Mouse (Mus musculus): ENCODE measurements at regions not wholly inside any gene's neighbourhood (a gene's known extent, or its start where the extent isn't known, plus 50 kb on each side); places are given as distances from the start of the nearest gene placed in this dataset.
"Not testable (repeated sequence)": the region's sequence is repeated elsewhere in the genome, so short reads cannot be mapped to it uniquely, and the experiment has no call there.

GRCm38 (mm10) chr11:31551614-31552271, 119.9 kb downstream of the Bod1 start:
- no peaks in the 10 kb centered on the region for H3K36me3 ChIP-seq (ENCODE audit: control insufficient read depth, insufficient read depth)
- H3K27me3 ChIP-seq (ENCODE audit: control insufficient read depth, insufficient read depth, insufficient read length) = no peaks in the 10 kb centered on the region

GRCm38 (mm10) chr11:31550747-31551613, 120.7 kb downstream of the Bod1 start:
- Histone ChIP-seq H3K4me3 (no peak overlapping the region), H3K79me2 (ENCODE audit: control insufficient read depth, insufficient read depth) (no peaks in the 10 kb centered on the region), H3K27me3 (ENCODE audit: control insufficient read depth, insufficient read depth, insufficient read length) (no peaks in the 10 kb centered on the region), H3ac (ENCODE audit: control insufficient read depth, insufficient read length) (no peak overlapping the region), H3K4me2 (ENCODE audit: low read depth) (peak overlapping the region; percentile 33), H3K36me3 (ENCODE audit: control insufficient read depth, insufficient read depth) (no peaks in the 10 kb centered on the region)
- TF ChIP-seq TCF12 (IDR thresholded peaks at IDR 0.05; ENCODE audit: insufficient read depth, poor library complexity, severe bottlenecking) (no peak), MYOG (IDR thresholded peaks at IDR 0.05; ENCODE audit: control insufficient read depth in 1 of 3, insufficient read depth in 1 of 3, insufficient read length in 2 of 3, low read depth in 2 of 3) (peak in 1 of 3 experiments; percentile 45)

More at GRCm38 (mm10) chr11:31551614-31552271, 119.9 kb downstream of the Bod1 start:
- no peak overlapping the region for H3K4me2 ChIP-seq (ENCODE audit: low read depth)
- no peak overlapping the region for H3K4me3 ChIP-seq
- no peak for TF ChIP-seq POLR2AphosphoS2 (IDR thresholded peaks at IDR 0.05; ENCODE audit: insufficient read length, low read depth)
- no peak for TF ChIP-seq REST (IDR thresholded peaks at IDR 0.05; ENCODE audit: insufficient read depth, insufficient read length)
- TF ChIP-seq CEBPB (IDR thresholded peaks at IDR 0.05; ENCODE audit: insufficient read depth, poor library complexity, severe bottlenecking) = no peak
- no peak for TF ChIP-seq TCF12 (IDR thresholded peaks at IDR 0.05; ENCODE audit: insufficient read depth, poor library complexity, severe bottlenecking)
- no peak for TF ChIP-seq MAX (IDR thresholded peaks at IDR 0.05; ENCODE audit: low read depth)
- no peak for TF ChIP-seq E2F4 (IDR thresholded peaks at IDR 0.05; ENCODE audit: insufficient read depth)
- no peak for TF ChIP-seq SRF (IDR thresholded peaks at IDR 0.05; ENCODE audit: control insufficient read depth, insufficient read length, low read depth)
- no peaks in the 10 kb centered on the region for H3K79me2 ChIP-seq (ENCODE audit: control insufficient read depth, insufficient read depth)
- no peak overlapping the region for H3ac ChIP-seq (ENCODE audit: control insufficient read depth, insufficient read length)

- not testable (repeated sequence) for H3K4me3 ChIP-seq; H3K36me3 ChIP-seq (ENCODE audit: control insufficient read depth, insufficient read depth); H3K27me3 ChIP-seq (ENCODE audit: control insufficient read depth, insufficient read depth, insufficient read length); H3ac ChIP-seq (ENCODE audit: control insufficient read depth, insufficient read length); H3K4me2 ChIP-seq (ENCODE audit: low read depth); H3K79me2 ChIP-seq (ENCODE audit: control insufficient read depth, insufficient read depth)
- TF ChIP-seq MYOD1 (IDR thresholded peaks at IDR 0.05; ENCODE audit: control insufficient read depth in 1 of 3, insufficient read length in 2 of 3, low read depth in 2 of 3) = peak in 2 of 3 experiments; percentile 42 to 60
These were observed 126.2 kb downstream of the Bod1 start for GRCm38 (mm10) chr11:31545514-31545913.

GRCm38 (mm10) chr11:31542635-31543219, 129.0 kb downstream of the Bod1 start:
- Histone ChIP-seq H3K36me3 (ENCODE audit: control insufficient read depth, insufficient read depth) (no peaks in the 10 kb centered on the region), H3ac (ENCODE audit: control insufficient read depth, insufficient read length) (no peak overlapping the region), H3K27me3 (ENCODE audit: control insufficient read depth, insufficient read depth, insufficient read length) (no peaks in the 10 kb centered on the region), H3K4me3 (no peak overlapping the region), H3K79me2 (ENCODE audit: control insufficient read depth, insufficient read depth) (no peaks in the 10 kb centered on the region), H3K4me2 (ENCODE audit: low read depth) (no peak overlapping the region)
- no peak for TF ChIP-seq USF1 (IDR thresholded peaks at IDR 0.05; ENCODE audit: low read depth)
- no peak for TF ChIP-seq MAX (IDR thresholded peaks at IDR 0.05; ENCODE audit: low read depth)
- TF ChIP-seq MYOG (IDR thresholded peaks at IDR 0.05; ENCODE audit: control insufficient read depth in 1 of 3, insufficient read depth in 1 of 3, insufficient read length in 2 of 3, low read depth in 2 of 3) = no peak
- TF ChIP-seq POLR2AphosphoS2 (IDR thresholded peaks at IDR 0.05; ENCODE audit: insufficient read length, low read depth) = no peak

- Histone ChIP-seq H3ac (ENCODE audit: control insufficient read depth, insufficient read length) (no peak overlapping the region), H3K36me3 (ENCODE audit: control insufficient read depth, insufficient read depth) (no peaks in the 10 kb centered on the region), H3K79me2 (ENCODE audit: control insufficient read depth, insufficient read depth) (no peaks in the 10 kb centered on the region), H3K27me3 (ENCODE audit: control insufficient read depth, insufficient read depth, insufficient read length) (no peaks in the 10 kb centered on the region), H3K4me3 (no peak overlapping the region), H3K4me2 (ENCODE audit: low read depth) (no peak overlapping the region)
- TF ChIP-seq TCF3 (IDR thresholded peaks at IDR 0.05; ENCODE audit: insufficient read length, low read depth) (no peak), CEBPB (IDR thresholded peaks at IDR 0.05; ENCODE audit: insufficient read depth, poor library complexity, severe bottlenecking) (no peak), USF1 (IDR thresholded peaks at IDR 0.05; ENCODE audit: low read depth) (no peak), MYOG (IDR thresholded peaks at IDR 0.05; ENCODE audit: control insufficient read depth in 1 of 3, insufficient read depth in 1 of 3, insufficient read length in 2 of 3, low read depth in 2 of 3) (no peak), REST (IDR thresholded peaks at IDR 0.05; ENCODE audit: insufficient read depth, insufficient read length) (no peak), MYOD1 (IDR thresholded peaks at IDR 0.05; ENCODE audit: control insufficient read depth in 1 of 3, insufficient read length in 2 of 3, low read depth in 2 of 3) (no peak)
These were observed 130.3 kb downstream of the Bod1 start for GRCm38 (mm10) chr11:31541425-31541824.
